ENCODE assay signal across 8 mouse cellular contexts in genomic region chr5:101688581-101688980, GRCm38 (mm10). TPM values are rescaled to one million over a fixed set of nuclear protein-coding genes. Genes with fewer than 3 reads are reported as not detected.
DNase-seq lines count a peak whose midpoint lies in the region; ATAC-seq lines count a peak whose summit lies in the region.

No protein-coding gene starts in this region.

- H3K4me2 ChIP-seq in liver, embryonic 12.5 days: no peak overlapping the region; the same call in 1 of the 2 replicates
- peak overlapping the region; percentile 34 for H3K4me2 ChIP-seq in embryonic facial prominence, embryonic 12.5 days (replicated peaks)
- H3K4me2 ChIP-seq in hindbrain, embryonic 15.5 days: peak overlapping the region; percentile 46
- peak overlapping the region; percentile 16; the same call in 1 of the 2 replicates for H3K4me2 ChIP-seq in midbrain, embryonic 11.5 days

- no peaks in the 10 kb centered on the region for H3K4me1 ChIP-seq in liver, embryonic 12.5 days
- H3K4me1 ChIP-seq in embryonic facial prominence, embryonic 12.5 days: no peaks in the 10 kb centered on the region
- H3K4me1 ChIP-seq in hindbrain, embryonic 15.5 days (replicated peaks): peaks cover 3% of the 10 kb centered on the region; the same call in 1 of the 2 replicates
- H3K4me1 ChIP-seq in midbrain, embryonic 11.5 days (ENCODE audit: control insufficient read depth, insufficient read depth, low read length): no peaks in the 10 kb centered on the region

- no peak overlapping the region for H3K9ac ChIP-seq in liver, embryonic 12.5 days
- no peak overlapping the region for H3K9ac ChIP-seq in embryonic facial prominence, embryonic 12.5 days
- no peak overlapping the region for H3K9ac ChIP-seq in hindbrain, embryonic 15.5 days
- no peak overlapping the region for H3K9ac ChIP-seq in midbrain, embryonic 11.5 days (ENCODE audit: low read length)

- no peaks in the 10 kb centered on the region for H3K36me3 ChIP-seq in liver, embryonic 12.5 days
- H3K36me3 ChIP-seq in embryonic facial prominence, embryonic 12.5 days: no peaks in the 10 kb centered on the region
- no peaks in the 10 kb centered on the region for H3K36me3 ChIP-seq in hindbrain, embryonic 15.5 days
- no peaks in the 10 kb centered on the region for H3K36me3 ChIP-seq in midbrain, embryonic 11.5 days (ENCODE audit: control insufficient read depth, insufficient read depth, low read length)

- H3K9me3 ChIP-seq in liver, embryonic 12.5 days (replicated peaks): no peaks in the 10 kb centered on the region
- no peaks in the 10 kb centered on the region for H3K9me3 ChIP-seq in embryonic facial prominence, embryonic 12.5 days
- no peaks in the 10 kb centered on the region for H3K9me3 ChIP-seq in hindbrain, embryonic 15.5 days
- H3K9me3 ChIP-seq in midbrain, embryonic 11.5 days (ENCODE audit: control insufficient read depth, low read length): no peaks in the 10 kb centered on the region

- peak; percentile 32 for DNase-seq in liver
- DNase-seq in midbrain, embryonic 11.5 days (ENCODE audit: low spot score, missing footprints): peak; percentile 94
- DNase-seq in urinary bladder, adult 18-20 months (ENCODE audit: low spot score in 2 of 2): no peak
- DNase-seq in cerebellum, adult 9-11 months: no peak
- DNase-seq in adrenal gland, adult 8-10 months: no peak

- 17% methylated on average over 15 of the region's 15 CpGs for WGBS in liver, embryonic 12.5 days (ENCODE audit: insufficient replicate concordance)
- WGBS in embryonic facial prominence, embryonic 12.5 days: 15% methylated on average over 15 of the region's 15 CpGs
- WGBS in hindbrain, embryonic 15.5 days: 16% methylated on average over 15 of the region's 15 CpGs
- 13% methylated on average over 15 of the region's 15 CpGs for WGBS in midbrain, embryonic 11.5 days

- no peak overlapping the region for H3K4me3 ChIP-seq in liver, embryonic 12.5 days
- no peak overlapping the region for H3K4me3 ChIP-seq in embryonic facial prominence, embryonic 12.5 days
- H3K4me3 ChIP-seq in hindbrain, embryonic 15.5 days: 0 out of 2 replicates have a peak overlapping the region, but pooled peaks have one; percentile 11
- no peak overlapping the region for H3K4me3 ChIP-seq in midbrain, embryonic 11.5 days (ENCODE audit: low read depth, low read length)

- no peak for ATAC-seq in liver, embryonic 12.5 days
- ATAC-seq in embryonic facial prominence, embryonic 12.5 days (ENCODE audit: insufficient number of reproducible peaks, insufficient read depth, low FRiP score, low TSS enrichment): peak; percentile 56; the same call in 1 of the 2 replicates
- peak; percentile 42; the same call in 1 of the 2 replicates for ATAC-seq in hindbrain, embryonic 15.5 days (ENCODE audit: low FRiP score, low read depth)
- peak; percentile 79 for ATAC-seq in midbrain, embryonic 11.5 days (ENCODE audit: low FRiP score)

- H3K27ac ChIP-seq in liver, embryonic 12.5 days: no peak overlapping the region
- no peak overlapping the region for H3K27ac ChIP-seq in embryonic facial prominence, embryonic 12.5 days
- no peak overlapping the region for H3K27ac ChIP-seq in hindbrain, embryonic 15.5 days (replicated peaks)
- H3K27ac ChIP-seq in midbrain, embryonic 11.5 days (ENCODE audit: low read depth, low read length): no peak overlapping the region

- H3K27me3 ChIP-seq in liver, embryonic 12.5 days (replicated peaks): no peaks in the 10 kb centered on the region; the same call in 1 of the 2 replicates
- no peaks in the 10 kb centered on the region for H3K27me3 ChIP-seq in embryonic facial prominence, embryonic 12.5 days
- 0 out of 2 replicates have a peak, but pooled peaks cover 3% of the 10 kb centered on the region for H3K27me3 ChIP-seq in hindbrain, embryonic 15.5 days
- no peaks in the 10 kb centered on the region for H3K27me3 ChIP-seq in midbrain, embryonic 11.5 days (ENCODE audit: control insufficient read depth, insufficient read depth, low read length)

RNA-seq across cellular contexts. Expression of gene Nkx6-1, which starts 23.8 kb away (rescaled TPM):
- 0.04 and 0.11 TPM in 2 replicates for polyA plus RNA-seq in liver, embryonic 12.5 days (2016; fragmentation: Nextera tagmentation; extraction: Ambion mirVana)
- 0.55 and 0.87 TPM in 2 replicates for polyA plus RNA-seq in embryonic facial prominence, embryonic 12.5 days (2016; fragmentation: Nextera tagmentation; extraction: Ambion mirVana)
- 6.2 and 6.4 TPM in 2 replicates for polyA plus RNA-seq in hindbrain, embryonic 15.5 days (2015; fragmentation: Nextera tagmentation; extraction: Ambion mirVana)
- 9.3 and 10.5 TPM in 2 replicates for polyA plus RNA-seq in midbrain, embryonic 11.5 days (2014; fragmentation: Nextera tagmentation; extraction: Ambion mirVana)
- under 1 TPM in 2 of 4 experiments, not detected in 2; 0.09 to 0.10 TPM for total RNA-seq in adrenal gland, adult 8-10 months (2022)

Comparison
In these comparisons a context has a peak if more than half of its experiments do, and no peak if none do; other contexts are left out.
1. DNase-seq: peak in liver (single experiment) and midbrain, embryonic 11.5 days (single experiment); none in urinary bladder, adult 18-20 months (0 of 2), cerebellum, adult 9-11 months (single experiment) and adrenal gland, adult 8-10 months (single experiment).